Mouse (Mus musculus): ENCODE data around the gene Pex3. TPM values are rescaled to one million over a fixed set of nuclear protein-coding genes. Genes with fewer than 3 reads are reported as not detected.

Pex3 gene
- polyA plus RNA-seq, 1 experiment from 2014 or later: 20.9 TPM

GRCm38 (mm10) chr10:13500938-13501496 is 51.9 kb downstream of the Pex3 start:
- H3K4me1 ChIP-seq (ENCODE audit: control insufficient read depth, insufficient read depth, low read length): peaks cover 4% of the 10 kb centered on the region; the same call in 1 of the 2 replicates
- WGBS: under 1% methylated on average over 30 of the region's 30 CpGs
- ATAC-seq: peak; percentile 98

DNA sequence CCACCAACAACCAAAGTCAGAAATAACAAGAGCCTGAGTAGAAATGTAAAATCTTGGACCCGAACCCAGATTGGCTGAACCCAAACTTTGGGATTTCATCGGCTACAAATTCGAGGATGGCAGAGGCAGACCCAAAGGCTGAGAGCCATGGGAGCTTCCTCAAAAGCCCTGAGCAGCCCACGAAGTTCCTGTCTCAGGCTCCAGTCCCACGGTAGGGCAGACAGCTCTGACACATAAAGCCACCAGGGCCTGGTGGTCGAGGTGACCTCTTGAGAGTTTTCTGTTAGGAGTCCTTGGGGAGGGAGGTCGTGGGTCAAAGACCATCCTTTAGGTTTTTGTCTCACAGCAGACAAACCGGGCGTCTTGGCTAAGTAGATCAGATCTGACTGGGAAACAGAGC is 52.5 kb downstream of the Pex3 start:
- Histone ChIP-seq H3K4me3 (ENCODE audit: low read length) (peak overlapping the region; percentile 74), H3K36me3 (ENCODE audit: control insufficient read depth, insufficient read depth, low read length) (no peaks in the 10 kb centered on the region), H3K4me1 (ENCODE audit: control insufficient read depth, insufficient read depth, low read length) (peaks cover 4% of the 10 kb centered on the region; the same call in 1 of the 2 replicates), H3K9me3 (ENCODE audit: control insufficient read depth, low read length) (no peaks in the 10 kb centered on the region), H3K27me3 (replicated peaks; ENCODE audit: control insufficient read depth, insufficient read depth, low read length) (no peaks in the 10 kb centered on the region), H3K9ac (ENCODE audit: low read depth, low read length) (peak overlapping the region; percentile 79), H3K4me2 (ENCODE audit: low read depth, low read length) (peak overlapping the region; percentile 84), H3K27ac (ENCODE audit: low read length) (peak overlapping the region; percentile 73)
- peak; percentile 34 for ATAC-seq
- WGBS: 45% methylated on average over 9 of the region's 9 CpGs

More at GRCm38 (mm10) chr10:13500938-13501496, 51.9 kb downstream of the Pex3 start:
- H3K9me3 ChIP-seq (ENCODE audit: control insufficient read depth, low read length): no peaks in the 10 kb centered on the region
- H3K27me3 ChIP-seq (replicated peaks; ENCODE audit: control insufficient read depth, insufficient read depth, low read length): no peaks in the 10 kb centered on the region
- H3K27ac ChIP-seq (ENCODE audit: low read length): peak overlapping the region; percentile 73
- H3K4me3 ChIP-seq (ENCODE audit: low read length): peak overlapping the region; percentile 74
- H3K9ac ChIP-seq (ENCODE audit: low read depth, low read length): peak overlapping the region; percentile 79
- peak overlapping the region; percentile 84 for H3K4me2 ChIP-seq (ENCODE audit: low read depth, low read length)
- H3K36me3 ChIP-seq (ENCODE audit: control insufficient read depth, insufficient read depth, low read length): no peaks in the 10 kb centered on the region

GRCm38 (mm10) chr10:13499331-13499730 is 53.6 kb downstream of the Pex3 start, which contains the start of gene Fuca2:
Gene Fuca2 (plus strand): TSS chr10:13499540.
- ATAC-seq: no peak
- no peak within 1 kb of the TSS; the same call in 1 of the 2 replicates for H3K27ac ChIP-seq (ENCODE audit: low read length)
- H3K9ac ChIP-seq (ENCODE audit: low read depth, low read length): 0 out of 2 replicates have a peak within 1 kb of the TSS, but pooled peaks have one; percentile 79
- no peaks in the 10 kb centered on the region for H3K36me3 ChIP-seq (ENCODE audit: control insufficient read depth, insufficient read depth, low read length)
- WGBS: 84% methylated on average over 2 of the region's 2 CpGs
- peaks cover 4% of the 10 kb centered on the region; the same call in 1 of the 2 replicates for H3K4me1 ChIP-seq (ENCODE audit: control insufficient read depth, insufficient read depth, low read length)
- no peak within 1 kb of the TSS for H3K4me3 ChIP-seq (ENCODE audit: low read length)
- H3K9me3 ChIP-seq (ENCODE audit: control insufficient read depth, low read length): no peaks in the 10 kb centered on the region
- H3K27me3 ChIP-seq (replicated peaks; ENCODE audit: control insufficient read depth, insufficient read depth, low read length): no peaks in the 10 kb centered on the region
- H3K4me2 ChIP-seq (ENCODE audit: low read depth, low read length): no peak within 1 kb of the TSS

DNA sequence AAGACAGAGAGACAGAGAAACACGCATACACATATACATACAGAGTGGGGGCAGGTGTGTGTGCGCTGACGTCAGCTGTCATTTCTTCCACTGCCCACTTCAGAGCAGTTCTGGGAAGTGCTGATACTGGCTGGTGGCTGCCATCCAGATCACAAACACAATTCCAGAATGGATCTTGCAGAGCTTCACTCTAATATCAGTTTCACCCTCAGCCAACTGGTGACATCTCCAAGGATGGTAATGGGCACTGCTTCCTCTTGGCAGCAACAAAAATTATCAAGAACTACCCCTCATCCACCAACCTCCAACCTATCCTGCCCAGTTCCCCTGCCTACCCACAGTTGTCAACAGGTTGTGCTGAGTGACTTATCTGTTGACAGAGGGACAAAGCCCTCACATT is 56.6 kb downstream of the Pex3 start:
- Histone ChIP-seq H3K9ac (ENCODE audit: low read depth, low read length) (no peak overlapping the region), H3K27me3 (replicated peaks; ENCODE audit: control insufficient read depth, insufficient read depth, low read length) (no peaks in the 10 kb centered on the region), H3K36me3 (ENCODE audit: control insufficient read depth, insufficient read depth, low read length) (no peaks in the 10 kb centered on the region), H3K4me1 (ENCODE audit: control insufficient read depth, insufficient read depth, low read length) (peaks cover 4% of the 10 kb centered on the region; the same call in 1 of the 2 replicates), H3K4me2 (ENCODE audit: low read depth, low read length) (no peak overlapping the region), H3K4me3 (ENCODE audit: low read length) (no peak overlapping the region), H3K27ac (ENCODE audit: low read length) (no peak overlapping the region), H3K9me3 (ENCODE audit: control insufficient read depth, low read length) (no peaks in the 10 kb centered on the region)
- no peak for ATAC-seq
- WGBS: 78% methylated on average over 3 of the region's 3 CpGs

DNA sequence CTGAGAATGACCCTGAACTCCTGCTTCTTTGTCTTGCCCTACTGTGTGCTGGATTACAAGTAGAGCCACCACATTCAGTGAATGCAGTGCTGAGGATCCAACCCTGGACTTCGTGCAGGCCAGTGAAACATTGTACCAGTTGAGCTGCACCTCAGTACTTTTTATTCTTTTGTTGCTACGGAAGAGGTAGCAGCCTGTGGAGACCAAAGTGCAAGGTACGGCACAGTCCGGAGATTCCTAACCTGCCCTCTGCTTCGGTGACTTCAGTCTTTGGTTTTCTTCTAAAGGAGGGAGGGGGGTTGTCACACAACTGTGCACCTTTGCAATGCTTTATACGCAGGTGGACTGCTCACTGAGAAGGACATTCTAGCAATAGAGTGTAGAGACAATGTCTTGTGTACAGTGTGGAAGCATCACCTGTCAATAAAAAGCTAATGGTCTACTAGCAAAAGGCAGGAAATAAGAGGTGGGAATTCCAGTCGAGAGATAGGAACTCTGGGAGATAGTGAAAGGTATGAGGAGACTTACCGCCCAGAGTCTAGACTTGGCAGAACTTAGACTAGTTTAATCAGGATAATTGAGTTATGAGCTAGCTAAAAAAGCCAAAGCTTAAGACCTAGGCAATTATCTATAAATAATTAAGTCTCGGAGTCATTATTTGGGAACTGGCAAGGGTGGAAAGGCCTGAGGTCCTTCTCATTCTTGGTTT is 58.8 kb downstream of the Pex3 start:
- Histone ChIP-seq H3K36me3 (ENCODE audit: control insufficient read depth, insufficient read depth, low read length) (no peaks in the 10 kb centered on the region), H3K9me3 (ENCODE audit: control insufficient read depth, low read length) (no peaks in the 10 kb centered on the region), H3K9ac (ENCODE audit: low read depth, low read length) (no peak overlapping the region), H3K27ac (ENCODE audit: low read length) (peak overlapping the region; percentile 68; the same call in 1 of the 2 replicates), H3K27me3 (replicated peaks; ENCODE audit: control insufficient read depth, insufficient read depth, low read length) (no peaks in the 10 kb centered on the region), H3K4me2 (ENCODE audit: low read depth, low read length) (0 out of 2 replicates have a peak overlapping the region, but pooled peaks have one; percentile 16), H3K4me3 (ENCODE audit: low read length) (no peak overlapping the region), H3K4me1 (ENCODE audit: control insufficient read depth, insufficient read depth, low read length) (no peaks in the 10 kb centered on the region)
- WGBS: 75% methylated on average over 9 of the region's 9 CpGs
- ATAC-seq: peak; percentile 93

GRCm38 (mm10) chr10:13489671-13490070 is 63.3 kb downstream of the Pex3 start:
- 78% methylated on average over 6 of the region's 6 CpGs for WGBS
- H3K4me3 ChIP-seq (ENCODE audit: low read length): no peak overlapping the region
- no peaks in the 10 kb centered on the region for H3K36me3 ChIP-seq (ENCODE audit: control insufficient read depth, insufficient read depth, low read length)
- no peak overlapping the region for H3K9ac ChIP-seq (ENCODE audit: low read depth, low read length)
- no peak for ATAC-seq
- no peaks in the 10 kb centered on the region for H3K27me3 ChIP-seq (replicated peaks; ENCODE audit: control insufficient read depth, insufficient read depth, low read length)
- H3K4me2 ChIP-seq (ENCODE audit: low read depth, low read length): no peak overlapping the region
- no peaks in the 10 kb centered on the region for H3K4me1 ChIP-seq (ENCODE audit: control insufficient read depth, insufficient read depth, low read length)
- no peaks in the 10 kb centered on the region for H3K9me3 ChIP-seq (ENCODE audit: control insufficient read depth, low read length)
- H3K27ac ChIP-seq (ENCODE audit: low read length): no peak overlapping the region

- Histone ChIP-seq H3K9me3 (ENCODE audit: control insufficient read depth, low read length) (no peaks in the 10 kb centered on the region), H3K27me3 (replicated peaks; ENCODE audit: control insufficient read depth, insufficient read depth, low read length) (no peaks in the 10 kb centered on the region), H3K4me2 (ENCODE audit: low read depth, low read length) (no peak overlapping the region), H3K27ac (ENCODE audit: low read length) (no peak overlapping the region), H3K4me3 (ENCODE audit: low read length) (no peak overlapping the region), H3K9ac (ENCODE audit: low read depth, low read length) (no peak overlapping the region), H3K4me1 (ENCODE audit: control insufficient read depth, insufficient read depth, low read length) (no peaks in the 10 kb centered on the region), H3K36me3 (ENCODE audit: control insufficient read depth, insufficient read depth, low read length) (no peaks in the 10 kb centered on the region)
- no peak for ATAC-seq
- 71% methylated on average over 4 of the region's 4 CpGs for WGBS
Observed at GRCm38 (mm10) chr10:13485958-13486357, 67.0 kb downstream of the Pex3 start.

DNA sequence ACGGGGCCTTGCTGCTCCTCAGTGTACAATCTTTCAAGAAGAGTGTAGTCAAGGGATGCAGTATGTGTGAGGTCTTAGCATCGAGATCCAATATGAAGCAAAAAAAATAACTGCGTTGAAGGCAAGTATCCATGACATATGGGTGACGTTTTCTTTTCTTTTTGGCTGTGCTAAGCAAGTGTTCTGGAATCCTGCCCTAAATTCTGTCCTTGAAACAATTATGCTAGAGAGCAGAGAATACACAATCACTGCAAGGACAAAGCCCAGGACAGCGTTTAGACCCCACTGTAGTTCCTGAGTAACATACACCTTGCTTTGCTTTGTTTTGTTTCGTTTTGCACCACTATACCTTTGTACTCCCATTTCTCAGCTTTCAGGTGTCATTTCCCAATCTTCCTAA is 73.6 kb downstream of the Pex3 start:
- no peak overlapping the region for H3K9ac ChIP-seq (ENCODE audit: low read depth, low read length)
- H3K36me3 ChIP-seq (ENCODE audit: control insufficient read depth, insufficient read depth, low read length): no peaks in the 10 kb centered on the region
- no peak overlapping the region for H3K4me2 ChIP-seq (ENCODE audit: low read depth, low read length)
- peaks cover 9% of the 10 kb centered on the region for H3K4me1 ChIP-seq (ENCODE audit: control insufficient read depth, insufficient read depth, low read length)
- WGBS: 78% methylated on average over 6 of the region's 6 CpGs
- H3K27ac ChIP-seq (ENCODE audit: low read length): no peak overlapping the region
- no peak overlapping the region for H3K4me3 ChIP-seq (ENCODE audit: low read length)
- H3K27me3 ChIP-seq (replicated peaks; ENCODE audit: control insufficient read depth, insufficient read depth, low read length): no peaks in the 10 kb centered on the region
- H3K9me3 ChIP-seq (ENCODE audit: control insufficient read depth, low read length): no peaks in the 10 kb centered on the region
- no peak for ATAC-seq

GRCm38 (mm10) chr10:13475121-13475520 is 77.8 kb downstream of the Pex3 start:
- Histone ChIP-seq H3K9ac (ENCODE audit: low read depth, low read length) (peak overlapping the region; percentile 85; the same call in 1 of the 2 replicates), H3K4me2 (ENCODE audit: low read depth, low read length) (peak overlapping the region; percentile 99), H3K4me3 (ENCODE audit: low read length) (peak overlapping the region; percentile 80; the same call in 1 of the 2 replicates), H3K27ac (ENCODE audit: low read length) (no peak overlapping the region), H3K36me3 (ENCODE audit: control insufficient read depth, insufficient read depth, low read length) (no peaks in the 10 kb centered on the region), H3K9me3 (ENCODE audit: control insufficient read depth, low read length) (no peaks in the 10 kb centered on the region), H3K27me3 (replicated peaks; ENCODE audit: control insufficient read depth, insufficient read depth, low read length) (peaks cover 2% of the 10 kb centered on the region; the same call in 1 of the 2 replicates), H3K4me1 (ENCODE audit: control insufficient read depth, insufficient read depth, low read length) (peaks cover 17% of the 10 kb centered on the region)
- 34% methylated on average over 7 of the region's 7 CpGs for WGBS
- ATAC-seq: no peak

Measured in intestine, embryonic 16.5 days (tissue).